Mouse (Mus musculus) large intestine, adult 2 months (tissue): ENCODE data around the gene Ppme1. TPM values are rescaled to one million over a fixed set of nuclear protein-coding genes. Genes with fewer than 3 reads are reported as not detected.

ENCODE experiments used
- DNase-seq: peaks from one replicate; pipeline ENCODE4 v3.0.0-alpha.2; 2012; ENCODE audit warnings: low read depth, low spot score
- WGBS: fragments of 180-500 bp; shearing (Covaris S2); methylation state at CpG from one replicate; pipeline ENCODE4 v1.1.7; 2018; 5-methylcytosine and 5-hydroxymethylcytosine counted together
- polyA plus RNA-seq: library from polyadenylated mRNA; depleted of rRNA; stranded (reverse); fragments of >200 nt; gene quantifications from 2 replicates; pipeline ENCODE4 v1.2.3, GENCODE M21; 2012

Ppme1 gene
- polyA plus RNA-seq, 1 experiment = 64.0 TPM

- DNase-seq = no peak
- 97% methylated on average over 3 of the region's 3 CpGs for WGBS
Measured at GRCm38 (mm10) chr7:100331269-100331668, 40.8 kb downstream of the Ppme1 start.

GRCm38 (mm10) chr7:100328636-100329035 is 43.5 kb downstream of the Ppme1 start:
- WGBS = 88% methylated on average over 4 of the region's 4 CpGs
- DNase-seq = no peak

- WGBS = 88% methylated on average over 7 of the region's 7 CpGs
- DNase-seq = no peak
Measured at GRCm38 (mm10) chr7:100327514-100327913, 44.6 kb downstream of the Ppme1 start.

GRCm38 (mm10) chr7:100325482-100325881 is 46.6 kb downstream of the Ppme1 start:
- DNase-seq = no peak
- WGBS = 71% methylated on average over 6 of the region's 6 CpGs

GRCm38 (mm10) chr7:100323721-100324120 is 48.4 kb downstream of the Ppme1 start:
- 41% methylated on average over 3 of the region's 3 CpGs for WGBS
- DNase-seq = no peak

GRCm38 (mm10) chr7:100317534-100317933 is 54.6 kb downstream of the Ppme1 start:
- DNase-seq = no peak
- WGBS = 94% methylated on average over 5 of the region's 5 CpGs

- DNase-seq = no peak
- WGBS = 95% methylated on average over 8 of the region's 8 CpGs
Measured at GRCm38 (mm10) chr7:100316924-100317323, 55.2 kb downstream of the Ppme1 start.

- 85% methylated on average over 4 of the region's 4 CpGs for WGBS
- DNase-seq = no peak
Measured at GRCm38 (mm10) chr7:100312716-100313115, 59.4 kb downstream of the Ppme1 start.

- 85% methylated on average over 12 of the region's 12 CpGs for WGBS
- no peak for DNase-seq
Measured at GRCm38 (mm10) chr7:100310290-100310689, 61.8 kb downstream of the Ppme1 start.

- 67% methylated on average over 6 of the region's 6 CpGs for WGBS
- DNase-seq = no peak
Measured at GRCm38 (mm10) chr7:100309679-100310078, 62.4 kb downstream of the Ppme1 start.

GRCm38 (mm10) chr7:100309216-100309615 is 62.9 kb downstream of the Ppme1 start:
- DNase-seq = no peak
- WGBS = 64% methylated on average over 1 of the region's 1 CpGs

GRCm38 (mm10) chr7:100307872-100308653 is 64.0 kb downstream of the Ppme1 start:
- 79% methylated on average over 6 of the region's 6 CpGs for WGBS
- no peak for DNase-seq

- 93% methylated on average over 9 of the region's 9 CpGs for WGBS
Measured at GRCm38 (mm10) chr7:100305894-100306293, 66.2 kb downstream of the Ppme1 start.

GRCm38 (mm10) chr7:100302316-100302715 is 69.8 kb downstream of the Ppme1 start:
- DNase-seq = no peak
- WGBS = 27% methylated on average over 4 of the region's 4 CpGs

More at GRCm38 (mm10) chr7:100305894-100306293, 66.2 kb downstream of the Ppme1 start:
- DNase-seq = no peak

- WGBS = 54% methylated on average over 3 of the region's 3 CpGs
- no peak for DNase-seq
Measured at GRCm38 (mm10) chr7:100301390-100301789, 70.7 kb downstream of the Ppme1 start.

- 70% methylated on average over 14 of the region's 14 CpGs for WGBS
- no peak for DNase-seq
Measured at GRCm38 (mm10) chr7:100298861-100299510, 73.1 kb downstream of the Ppme1 start.

- WGBS = 79% methylated on average over 6 of the region's 6 CpGs
- no peak for DNase-seq
Measured at GRCm38 (mm10) chr7:100296699-100297098, 75.4 kb downstream of the Ppme1 start.

- DNase-seq = no peak
- WGBS = 91% methylated on average over 2 of the region's 2 CpGs
Measured at GRCm38 (mm10) chr7:100295745-100296144, 76.4 kb downstream of the Ppme1 start.

- DNase-seq = no peak
- 83% methylated on average over 8 of the region's 8 CpGs for WGBS
Measured at GRCm38 (mm10) chr7:100293546-100293945, 78.6 kb downstream of the Ppme1 start.

GRCm38 (mm10) chr7:100288622-100289021 is 83.5 kb downstream of the Ppme1 start:
- WGBS = 15% methylated on average over 11 of the region's 11 CpGs
- DNase-seq = no peak
